Mouse (Mus musculus) bone marrow macrophage, adult 2 months (primary cell): ENCODE data around the gene Tenm3.

Experiments used
- CTCF ChIP-seq: IDR thresholded peaks from 2 replicates; pipeline ENCODE4 v1.5.1; 2012; ENCODE audit warnings: low read depth, mild to moderate bottlenecking, low read length, moderate library complexity
- POLR2A ChIP-seq: IDR thresholded peaks from 2 replicates; pipeline ENCODE4 v1.6.1; 2012; ENCODE audit warnings: mild to moderate bottlenecking, low read depth, low read length, borderline replicate concordance

GRCm38 (mm10) chr8:48224753-48225152 lies 619.0 kb downstream of the Tenm3 start:
- no peak for TF ChIP-seq POLR2A
- no peak for TF ChIP-seq CTCF
